Mouse (Mus musculus): ENCODE results near the gene Qtrt2. TPM values are rescaled to one million over a fixed set of nuclear protein-coding genes. Genes with fewer than 3 reads are reported as not detected.

The Qtrt2 gene
- total and polyA plus RNA-seq, 2 experiments from 2014 or later: 11.7 to 32.8 TPM

- no peak overlapping the region for H3K4me2 ChIP-seq (ENCODE audit: low read depth)
- H3K4me1 ChIP-seq (ENCODE audit: insufficient read depth): no peaks in the 10 kb centered on the region
- H3K9me3 ChIP-seq (ENCODE audit: low read length): no peaks in the 10 kb centered on the region
- DNase-seq: no peak
- no peak overlapping the region for H3K4me3 ChIP-seq (ENCODE audit: low read depth, low read length)
- no peaks in the 10 kb centered on the region for H3K36me3 ChIP-seq (ENCODE audit: insufficient read depth)
- H3K27ac ChIP-seq (ENCODE audit: low read depth, low read length): no peak overlapping the region
- H3K27me3 ChIP-seq (ENCODE audit: insufficient read depth, low read length): no peaks in the 10 kb centered on the region
- TF ChIP-seq CTCF (IDR thresholded peaks at IDR 0.05; ENCODE audit: low read depth): no peak
- no peak overlapping the region for H3K9ac ChIP-seq
- ATAC-seq: no peak
- WGBS: 91% methylated on average over 2 of the region's 2 CpGs
These were observed 94.7 kb downstream of the Qtrt2 start for GRCm38 (mm10) chr16:43831957-43832356.

DNA sequence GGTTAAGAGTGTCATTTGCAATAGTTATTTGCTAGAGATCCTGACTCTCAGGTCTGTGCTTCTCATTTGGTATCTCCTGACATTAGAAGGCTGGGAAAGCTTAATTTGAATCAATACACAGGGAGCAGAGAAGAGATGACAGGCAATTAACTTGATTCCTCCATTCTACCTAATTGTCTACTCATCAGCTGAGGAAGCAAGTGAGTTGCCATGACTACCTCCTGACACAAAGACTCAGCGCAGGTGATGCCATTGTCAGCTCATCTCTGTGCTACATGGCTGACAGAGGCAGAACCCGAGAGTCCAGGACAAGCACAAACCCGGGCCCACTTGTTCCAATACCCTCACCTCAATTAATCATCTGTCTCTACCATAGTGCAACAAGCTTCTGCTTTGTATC, 99.1 kb downstream of the Qtrt2 start:
- Histone ChIP-seq H3K4me1 (ENCODE audit: insufficient read depth) (0 out of 2 replicates have a peak, but pooled peaks cover 3% of the 10 kb centered on the region), H3K4me3 (ENCODE audit: low read depth, low read length) (no peak overlapping the region), H3K9me3 (ENCODE audit: low read length) (no peaks in the 10 kb centered on the region), H3K36me3 (ENCODE audit: insufficient read depth) (no peaks in the 10 kb centered on the region), H3K27ac (ENCODE audit: low read depth, low read length) (peak overlapping the region; percentile 29; the same call in 1 of the 2 replicates), H3K9ac (no peak overlapping the region), H3K4me2 (ENCODE audit: low read depth) (no peak overlapping the region), H3K27me3 (ENCODE audit: insufficient read depth, low read length) (no peaks in the 10 kb centered on the region)
- peak; percentile 95 for ATAC-seq
- DNase-seq: peak; percentile 45
- no peak for TF ChIP-seq CTCF (IDR thresholded peaks at IDR 0.05; ENCODE audit: low read depth)
- WGBS: 62% methylated on average over 3 of the region's 3 CpGs

DNA sequence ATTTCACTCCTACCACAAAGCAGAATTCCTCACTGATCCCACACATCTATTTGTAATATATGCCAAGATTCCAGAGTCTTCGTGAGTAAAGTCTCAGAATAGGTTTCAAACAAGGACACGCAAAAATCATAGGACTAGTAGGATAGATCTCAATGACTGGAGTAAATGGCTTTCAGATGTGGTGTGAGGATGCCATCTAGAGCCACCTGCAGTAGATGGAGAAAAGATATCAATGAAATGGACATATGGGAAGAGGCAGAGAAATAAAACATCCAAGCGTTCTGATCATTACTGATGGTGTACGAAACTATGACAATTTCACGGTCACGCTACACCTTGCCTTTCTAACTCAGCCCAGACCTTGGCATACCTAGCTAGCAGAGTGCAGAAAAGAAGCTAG, 108.2 kb downstream of the Qtrt2 start:
- Histone ChIP-seq H3K4me3 (ENCODE audit: low read depth, low read length) (no peak overlapping the region), H3K4me1 (ENCODE audit: insufficient read depth) (0 out of 2 replicates have a peak, but pooled peaks cover 1% of the 10 kb centered on the region), H3K9me3 (ENCODE audit: low read length) (no peaks in the 10 kb centered on the region), H3K27ac (ENCODE audit: low read depth, low read length) (no peak overlapping the region), H3K4me2 (ENCODE audit: low read depth) (no peak overlapping the region), H3K27me3 (ENCODE audit: insufficient read depth, low read length) (no peaks in the 10 kb centered on the region), H3K36me3 (ENCODE audit: insufficient read depth) (no peaks in the 10 kb centered on the region), H3K9ac (no peak overlapping the region)
- TF ChIP-seq CTCF (IDR thresholded peaks at IDR 0.05; ENCODE audit: low read depth): no peak
- DNase-seq (no peak), ATAC-seq (no peak)
- 92% methylated on average over 6 of the region's 6 CpGs for WGBS

- Histone ChIP-seq H3K4me1 (ENCODE audit: insufficient read depth) (no peaks in the 10 kb centered on the region), H3K9ac (no peak overlapping the region), H3K4me3 (ENCODE audit: low read depth, low read length) (no peak overlapping the region), H3K27me3 (ENCODE audit: insufficient read depth, low read length) (no peaks in the 10 kb centered on the region), H3K9me3 (ENCODE audit: low read length) (no peaks in the 10 kb centered on the region), H3K36me3 (ENCODE audit: insufficient read depth) (no peaks in the 10 kb centered on the region), H3K27ac (ENCODE audit: low read depth, low read length) (no peak overlapping the region), H3K4me2 (ENCODE audit: low read depth) (no peak overlapping the region)
- ATAC-seq (no peak), DNase-seq (no peak)
- WGBS: 79% methylated on average over 4 of the region's 5 CpGs
- no peak for TF ChIP-seq CTCF (IDR thresholded peaks at IDR 0.05; ENCODE audit: low read depth)
These were observed 110.3 kb downstream of the Qtrt2 start for GRCm38 (mm10) chr16:43816321-43816720.

DNA sequence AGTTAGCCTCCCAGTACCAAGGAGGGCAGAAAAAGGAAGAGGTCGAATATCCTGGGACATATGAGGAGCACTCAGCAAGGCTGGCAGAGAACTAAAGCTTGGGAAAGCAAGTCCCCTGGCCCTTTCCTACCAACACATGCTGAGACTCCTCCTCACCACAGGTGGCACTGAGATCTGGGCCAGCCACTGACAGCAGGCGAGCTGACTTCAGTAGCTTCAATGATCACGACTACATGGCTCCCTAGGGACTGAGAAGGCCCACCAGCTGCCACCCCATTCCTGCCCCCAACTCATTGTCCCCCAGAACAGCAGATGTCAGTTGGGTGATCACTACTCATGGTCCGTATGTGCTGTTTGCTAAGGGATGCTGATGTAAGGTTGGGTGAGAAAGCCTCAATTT, 112.0 kb downstream of the Qtrt2 start:
- H3K9ac ChIP-seq: no peak overlapping the region
- H3K4me1 ChIP-seq (ENCODE audit: insufficient read depth): no peaks in the 10 kb centered on the region
- 60% methylated on average over 4 of the region's 4 CpGs for WGBS
- no peak overlapping the region for H3K27ac ChIP-seq (ENCODE audit: low read depth, low read length)
- peak; percentile 12 for DNase-seq
- no peak overlapping the region for H3K4me3 ChIP-seq (ENCODE audit: low read depth, low read length)
- H3K36me3 ChIP-seq (ENCODE audit: insufficient read depth): no peaks in the 10 kb centered on the region
- H3K9me3 ChIP-seq (ENCODE audit: low read length): no peaks in the 10 kb centered on the region
- TF ChIP-seq CTCF (IDR thresholded peaks at IDR 0.05; ENCODE audit: low read depth): no peak
- no peak overlapping the region for H3K4me2 ChIP-seq (ENCODE audit: low read depth)
- peak; percentile 64; the same call in 1 of the 2 replicates for ATAC-seq
- H3K27me3 ChIP-seq (ENCODE audit: insufficient read depth, low read length): no peaks in the 10 kb centered on the region

Other genes with a start within 250 kb of the Qtrt2 start
- gene Drd3, start 172.8 kb downstream of the Qtrt2 start, total RNA-seq (2014; rRNA removed): 0.23 and 0.86 TPM in 2 replicates
- gene Drd3, start 172.8 kb downstream of the Qtrt2 start, polyA plus RNA-seq (2015; fragmentation: Nextera tagmentation; extraction: Ambion mirVana): not detected in 2 replicates
- 1.6 and 7.9 TPM in 2 replicates for gene Ccdc191, start 37.0 kb downstream of the Qtrt2 start, total RNA-seq (2014; rRNA removed)
- gene Ccdc191, start 37.0 kb downstream of the Qtrt2 start, polyA plus RNA-seq (2015; fragmentation: Nextera tagmentation; extraction: Ambion mirVana): 3.9 and 6.1 TPM in 2 replicates
- 9.0 and 10.8 TPM in 2 replicates for gene Zdhhc23, start 53.0 kb upstream of the Qtrt2 start, total RNA-seq (2014; rRNA removed)
- gene Zdhhc23, start 53.0 kb upstream of the Qtrt2 start, polyA plus RNA-seq (2015; fragmentation: Nextera tagmentation; extraction: Ambion mirVana): 2.9 and 5.4 TPM in 2 replicates
- gene Gramd1c, start 136.5 kb upstream of the Qtrt2 start, total RNA-seq (2014; rRNA removed): 2.7 and 4.4 TPM in 2 replicates
- 0.93 and 2.1 TPM in 2 replicates for gene Gramd1c, start 136.5 kb upstream of the Qtrt2 start, polyA plus RNA-seq (2015; fragmentation: Nextera tagmentation; extraction: Ambion mirVana)
- gene Atp6v1a, start 212.9 kb upstream of the Qtrt2 start, total RNA-seq (2014; rRNA removed): 192 TPM in 2 replicates
- gene Atp6v1a, start 212.9 kb upstream of the Qtrt2 start, polyA plus RNA-seq (2015; fragmentation: Nextera tagmentation; extraction: Ambion mirVana): 132 and 149 TPM in 2 replicates
- gene Naa50, start 213.0 kb upstream of the Qtrt2 start, total RNA-seq (2014; rRNA removed): 16.2 and 19.8 TPM in 2 replicates
- gene Naa50, start 213.0 kb upstream of the Qtrt2 start, polyA plus RNA-seq (2015; fragmentation: Nextera tagmentation; extraction: Ambion mirVana): 43.4 and 51.6 TPM in 2 replicates
- 12.2 and 14.5 TPM in 2 replicates for gene Usf3, start 246.4 kb upstream of the Qtrt2 start, total RNA-seq (2014; rRNA removed)
- 0.94 and 2.3 TPM in 2 replicates for gene Usf3, start 246.4 kb upstream of the Qtrt2 start, polyA plus RNA-seq (2015; fragmentation: Nextera tagmentation; extraction: Ambion mirVana)